Mouse (Mus musculus): ENCODE data around the gene Esp6.
"Not testable (repeated sequence)": the region's sequence is repeated elsewhere in the genome, so short reads cannot be mapped to it uniquely, and the experiment has no call there.

Gene Esp6

DNA sequence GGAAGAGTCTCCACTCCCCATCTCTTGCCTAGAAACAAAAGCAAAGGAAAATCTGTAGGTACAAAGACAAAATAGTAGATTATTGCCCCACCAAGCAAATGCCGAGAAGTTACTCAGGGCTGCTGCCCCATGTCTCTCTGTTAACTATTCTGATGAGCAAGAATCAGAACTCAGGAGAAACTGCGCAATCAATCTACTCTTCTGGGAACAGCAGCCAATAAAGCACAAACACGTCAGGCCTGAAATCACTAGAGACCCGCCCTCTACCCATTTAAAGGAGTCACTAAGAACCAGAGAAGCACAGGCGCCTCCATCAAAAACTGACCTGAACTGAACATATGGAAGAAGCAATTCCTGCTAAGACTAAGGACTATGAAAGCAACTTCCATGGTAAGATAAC is at the start of gene Esp6:
TSS of gene Esp6 (plus strand) at position 301 of the 400 bp plus-strand sequence.
- CTCF ChIA-PET = no interaction called here

DNA sequence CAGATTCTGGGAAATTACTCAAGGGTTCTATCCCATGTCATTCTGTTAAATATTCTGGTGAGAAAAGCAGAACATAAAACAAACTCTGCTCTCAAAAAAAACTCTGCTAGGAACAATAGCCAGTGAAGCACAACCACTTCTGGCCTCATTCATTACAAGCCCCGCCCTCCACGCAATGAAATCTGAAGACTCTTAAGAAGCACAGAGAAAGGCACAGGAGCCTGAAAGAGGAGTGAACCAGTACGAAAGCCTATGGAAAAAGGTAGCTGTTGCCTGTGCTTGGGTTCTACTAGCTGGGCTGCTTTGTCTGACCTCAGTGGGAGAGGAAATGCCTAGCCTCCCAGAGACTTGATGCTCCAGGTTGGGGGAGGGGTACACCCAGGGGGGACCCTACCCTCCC is 41.5 kb upstream of the Esp6 start, which contains the start of gene Esp8:
TSS of gene Esp8 (plus strand) at position 205 of the 400 bp plus-strand sequence.
- CTCF ChIA-PET = no interaction called here

DNA sequence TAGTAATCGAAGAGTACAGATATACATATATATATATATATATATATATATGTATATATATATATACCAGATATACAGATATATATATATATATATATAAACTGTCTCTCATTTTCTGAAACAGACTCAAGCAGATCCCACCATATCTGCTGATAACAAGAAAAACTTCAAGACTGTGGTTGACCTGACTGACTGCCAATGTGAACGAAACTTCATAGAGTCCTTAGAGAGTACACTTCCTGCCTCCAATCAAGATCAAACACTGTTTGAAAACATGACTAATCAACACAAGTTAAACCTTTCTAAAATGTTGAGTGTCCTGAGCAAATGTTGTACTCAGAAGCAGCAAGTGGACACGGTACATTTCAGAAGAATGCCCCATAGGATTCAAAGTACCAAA is 31.5 kb upstream of the Esp6 start:
- CTCF ChIA-PET = no interaction called here

DNA sequence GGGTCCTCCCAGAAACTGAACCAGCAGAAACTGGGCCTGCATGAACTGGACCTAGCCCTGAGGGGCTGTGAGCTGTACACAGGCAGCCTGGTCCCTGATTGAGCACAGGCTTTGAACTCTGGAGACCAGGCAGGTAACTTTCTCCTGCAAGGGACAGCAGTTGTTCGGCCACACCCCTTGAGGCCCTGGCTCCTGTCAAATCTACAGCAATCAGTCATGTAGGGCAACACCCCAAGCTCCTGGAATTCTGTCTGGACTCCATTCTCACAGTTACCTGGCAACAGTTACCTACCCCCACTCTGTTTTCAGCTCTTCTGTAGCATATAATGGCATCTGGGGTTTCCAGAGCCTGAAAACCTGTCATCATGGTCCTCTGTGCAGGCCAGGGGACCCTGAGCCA is 30.2 kb upstream of the Esp6 start:
- CTCF ChIA-PET = no interaction called here

DNA sequence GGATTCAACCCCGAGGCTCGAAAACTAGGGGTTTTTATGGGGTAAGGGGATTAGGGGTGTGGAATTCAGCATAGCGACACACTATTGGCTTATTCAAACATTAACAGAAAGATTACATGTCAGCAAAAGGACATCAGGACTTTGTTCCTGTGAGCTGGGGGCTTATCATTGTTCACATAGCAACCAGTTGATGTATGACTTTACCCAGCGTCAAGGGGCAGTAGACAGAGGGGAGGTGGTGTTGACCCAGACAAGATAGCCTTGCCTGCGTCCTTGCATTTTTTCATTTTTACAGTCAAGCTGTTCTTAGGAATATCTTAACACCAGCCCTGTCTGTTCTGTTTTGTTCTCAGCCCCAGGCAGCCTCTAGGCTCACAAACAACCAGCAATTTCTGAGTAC is 14.3 kb upstream of the Esp6 start:
- CTCF ChIA-PET = interaction anchor here (0.7 kb wide), 1 partner anchor 231 kb away, joined by 4 read pairs; no protein-coding TSS in a partner anchor

DNA sequence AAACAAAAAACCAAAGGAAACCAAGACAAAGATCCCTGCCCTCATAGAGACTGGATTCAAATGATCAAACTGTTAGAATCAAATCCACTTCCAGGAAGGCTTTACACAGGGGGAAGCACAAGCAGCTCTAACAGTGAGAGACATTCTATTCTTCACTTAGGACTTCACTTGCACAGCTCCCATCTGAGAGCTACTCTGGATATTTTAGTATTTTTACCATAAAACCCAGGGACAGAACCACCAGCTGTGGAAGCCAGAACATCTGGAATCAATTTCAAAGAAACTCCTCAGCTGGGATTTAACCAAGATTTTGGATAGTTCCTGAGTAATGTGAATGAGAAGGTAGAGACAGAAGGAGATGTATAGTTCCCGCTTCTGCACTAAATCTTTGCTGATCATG is 7.8 kb upstream of the Esp6 start:
- CTCF ChIA-PET = no interaction called here

DNA sequence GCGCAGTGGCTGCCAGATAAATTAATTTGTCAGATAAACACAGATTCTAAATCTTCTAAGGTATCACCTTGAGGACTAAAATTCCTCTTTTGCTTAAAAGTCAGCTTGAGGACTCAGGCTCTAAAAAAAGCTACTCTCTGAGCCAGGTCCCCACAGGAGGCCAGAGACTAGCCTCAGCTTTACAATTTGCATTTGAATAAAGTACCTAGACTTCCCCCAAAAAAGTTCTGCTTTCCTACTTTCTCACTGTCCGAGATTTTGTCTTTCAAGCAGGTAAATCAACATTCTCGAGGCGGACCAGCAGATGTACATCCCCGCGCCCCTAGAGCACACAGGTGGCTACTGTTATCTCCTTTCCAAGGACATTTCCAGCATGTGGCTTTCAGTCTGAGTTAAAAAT is 22.6 kb downstream of the Esp6 start:
- CTCF ChIA-PET = not testable (repeated sequence)

DNA sequence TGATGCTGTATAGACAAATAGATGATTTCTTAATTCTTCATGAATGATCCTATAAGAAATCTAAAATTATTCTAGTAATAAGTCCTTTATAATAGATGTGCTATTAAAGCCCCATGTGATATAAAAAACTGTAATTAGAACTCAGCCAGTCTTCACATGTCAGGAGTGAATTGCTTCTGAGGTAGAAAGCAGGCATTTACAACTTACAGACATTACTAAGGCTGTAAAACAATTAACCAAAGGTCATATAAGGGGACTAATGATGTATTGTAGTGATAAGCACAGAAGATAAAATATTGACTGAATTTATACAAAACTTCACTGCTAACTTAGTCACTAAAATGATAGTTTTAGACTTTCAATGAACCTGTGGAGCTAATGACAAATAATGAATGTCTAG is 30.0 kb downstream of the Esp6 start:
- CTCF ChIA-PET = no interaction called here

DNA sequence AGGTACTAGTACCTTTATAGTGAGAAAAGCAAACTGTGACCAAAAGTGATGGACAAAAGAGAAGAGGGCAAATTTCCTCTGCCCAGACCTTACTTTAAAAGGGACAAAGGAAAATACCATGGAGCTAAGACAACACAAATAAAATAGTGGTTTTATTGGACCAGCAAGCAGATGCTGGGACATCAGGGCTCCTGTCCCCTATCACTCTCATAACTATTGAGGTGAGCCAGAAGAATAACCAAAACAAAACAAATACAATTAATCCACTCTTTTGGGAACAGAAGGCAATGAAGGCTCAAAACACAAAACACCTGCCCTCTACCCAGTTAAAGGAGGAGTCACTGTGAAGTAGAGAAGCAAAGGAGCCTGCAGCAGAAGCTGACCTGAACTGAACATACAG is 37.0 kb downstream of the Esp6 start, which contains the start of gene Esp4:
TSS of gene Esp4 (plus strand) at position 301 of the 400 bp plus-strand sequence.
- CTCF ChIA-PET = no interaction called here
